Mouse (Mus musculus) fibroblast of lung, adult 2 months (primary cell): ENCODE data around the gene Mrpl23.

Experiments used
- DNase-seq: peaks from one replicate; pipeline ENCODE4 v3.0.0-alpha.2; 2011; ENCODE audit warnings: low read depth

Gene Mrpl23

GRCm38 (mm10) chr7:142520331-142520730 lies 12.2 kb upstream of the Mrpl23 start:
- DNase-seq = no peak

- DNase-seq = no peak
Measured at GRCm38 (mm10) chr7:142522352-142522751, 10.1 kb upstream of the Mrpl23 start.

GRCm38 (mm10) chr7:142523200-142523990 lies 9.1 kb upstream of the Mrpl23 start:
- DNase-seq = no peak

GRCm38 (mm10) chr7:142525342-142526178 lies 6.9 kb upstream of the Mrpl23 start:
- peak; percentile 44 for DNase-seq

GRCm38 (mm10) chr7:142529350-142529749 lies 3.1 kb upstream of the Mrpl23 start:
- DNase-seq = no peak

GRCm38 (mm10) chr7:142531973-142532521 lies 439 bp upstream of the Mrpl23 start:
- no peak for DNase-seq

GRCm38 (mm10) chr7:142533059-142533855 lies 771 bp downstream of the Mrpl23 start:
- peak; percentile 46 for DNase-seq

GRCm38 (mm10) chr7:142535116-142535515 lies 2.6 kb downstream of the Mrpl23 start:
- DNase-seq = no peak

- DNase-seq = no peak
Measured at GRCm38 (mm10) chr7:142535832-142536231, 3.3 kb downstream of the Mrpl23 start.

GRCm38 (mm10) chr7:142537181-142537580 lies 4.7 kb downstream of the Mrpl23 start:
- no peak for DNase-seq

GRCm38 (mm10) chr7:142537879-142538278 lies 5.4 kb downstream of the Mrpl23 start:
- DNase-seq = no peak

- no peak for DNase-seq
Measured at GRCm38 (mm10) chr7:142538291-142538690, 5.8 kb downstream of the Mrpl23 start.

- no peak for DNase-seq
Measured at GRCm38 (mm10) chr7:142538766-142539165, 6.3 kb downstream of the Mrpl23 start.

GRCm38 (mm10) chr7:142539828-142540227 lies 7.3 kb downstream of the Mrpl23 start:
- no peak for DNase-seq

GRCm38 (mm10) chr7:142542771-142543303 lies 10.4 kb downstream of the Mrpl23 start:
- DNase-seq = no peak

GRCm38 (mm10) chr7:142545967-142546366 lies 13.5 kb downstream of the Mrpl23 start:
- no peak for DNase-seq

GRCm38 (mm10) chr7:142547874-142548273 lies 15.4 kb downstream of the Mrpl23 start:
- no peak for DNase-seq

GRCm38 (mm10) chr7:142548706-142549105 lies 16.2 kb downstream of the Mrpl23 start:
- no peak for DNase-seq

- DNase-seq = no peak
Measured at GRCm38 (mm10) chr7:142549941-142550763, 17.7 kb downstream of the Mrpl23 start.

GRCm38 (mm10) chr7:142550935-142551373 lies 18.5 kb downstream of the Mrpl23 start:
- DNase-seq = no peak

GRCm38 (mm10) chr7:142551691-142552090 lies 19.2 kb downstream of the Mrpl23 start:
- no peak for DNase-seq
